In the genomic region with DNA sequence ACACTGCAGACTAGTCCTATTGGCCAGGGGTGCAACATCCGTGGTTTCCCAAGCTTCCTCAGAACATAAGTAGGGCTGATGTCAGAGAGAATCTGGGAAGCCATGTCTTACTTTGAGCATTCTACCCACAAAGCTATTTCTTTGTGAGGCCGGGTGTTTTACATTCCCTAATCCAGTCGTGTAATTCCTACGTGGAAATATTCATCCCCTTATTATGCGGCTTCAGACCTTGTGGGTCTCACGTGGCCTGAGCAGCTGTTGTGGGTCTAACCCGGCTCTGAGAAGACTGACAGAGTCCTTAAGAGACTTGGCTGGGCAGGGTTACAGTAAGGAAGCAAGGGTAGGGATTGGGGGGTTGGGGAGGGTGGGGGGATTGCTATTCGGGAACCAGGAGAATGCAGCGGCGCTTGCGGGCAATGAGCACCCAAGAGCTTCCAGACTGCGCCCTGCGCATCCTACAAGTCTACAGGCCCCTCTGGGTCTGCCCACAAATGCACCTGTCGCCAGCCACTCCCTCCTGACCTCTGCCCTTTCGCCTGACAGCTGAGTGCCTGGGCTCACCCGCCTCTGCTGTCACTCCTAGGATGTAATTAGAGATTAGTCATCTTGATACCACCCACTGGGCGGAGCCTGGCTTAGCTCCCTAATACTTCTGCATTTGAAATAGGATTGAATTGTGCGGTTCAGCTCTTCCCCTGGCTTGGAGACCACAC, we compare ENCODE assay signal across 8 mouse cellular contexts. TPM values are rescaled to one million over a fixed set of nuclear protein-coding genes. Genes with fewer than 3 reads are reported as not detected.
DNase-seq lines count a peak whose midpoint lies in the region; ATAC-seq and TF ChIP-seq lines count a peak whose summit lies in the region.

No protein-coding gene starts in this region.

- no peaks in the 10 kb centered on the region; the same call in 1 of the 2 replicates for H3K27me3 ChIP-seq in limb, embryonic 11.5 days (ENCODE audit: control insufficient read depth, insufficient read depth, low read length)
- peaks cover 10% of the 10 kb centered on the region for H3K27me3 ChIP-seq in limb, embryonic 10.5 days (ENCODE audit: low read depth, poor library complexity, severe bottlenecking)
- H3K27me3 ChIP-seq in embryonic facial prominence, embryonic 10.5 days (replicated peaks; ENCODE audit: low read depth, poor library complexity, severe bottlenecking): peaks cover 17% of the 10 kb centered on the region; the same call in 1 of the 2 replicates
- H3K27me3 ChIP-seq in hindbrain, embryonic 15.5 days: no peaks in the 10 kb centered on the region
- no peaks in the 10 kb centered on the region for H3K27me3 ChIP-seq in midbrain, embryonic 13.5 days
- no peaks in the 10 kb centered on the region for H3K27me3 ChIP-seq in thymus, adult 2 months (ENCODE audit: control insufficient read depth, insufficient read depth, low read length)

- WGBS in limb, embryonic 11.5 days: 27% methylated on average over 18 of the region's 18 CpGs
- 28% methylated on average over 18 of the region's 18 CpGs for WGBS in limb, embryonic 10.5 days
- whole genome bisulfite sequencing in embryonic facial prominence, embryonic 10.5 days: 23% methylated on average over 18 of the region's 18 CpGs
- WGBS in hindbrain, embryonic 15.5 days: 27% methylated on average over 18 of the region's 18 CpGs
- 12% methylated on average over 18 of the region's 18 CpGs for WGBS in midbrain, embryonic 13.5 days
- 42% methylated on average over 18 of the region's 18 CpGs for WGBS in thymus, adult 2 months

- no peaks in the 10 kb centered on the region for H3K9me3 ChIP-seq in limb, embryonic 11.5 days (ENCODE audit: control insufficient read depth, low read length)
- no peaks in the 10 kb centered on the region for H3K9me3 ChIP-seq in limb, embryonic 10.5 days (replicated peaks)
- peaks cover 4% of the 10 kb centered on the region; the same call in 1 of the 2 replicates for H3K9me3 ChIP-seq in embryonic facial prominence, embryonic 10.5 days
- peaks cover 2% of the 10 kb centered on the region; the same call in 1 of the 2 replicates for H3K9me3 ChIP-seq in hindbrain, embryonic 15.5 days
- H3K9me3 ChIP-seq in midbrain, embryonic 13.5 days: no peaks in the 10 kb centered on the region

- H3K4me3 ChIP-seq in limb, embryonic 11.5 days (ENCODE audit: low read depth, low read length): no peak overlapping the region
- no peak overlapping the region for H3K4me3 ChIP-seq in limb, embryonic 10.5 days
- no peak overlapping the region for H3K4me3 ChIP-seq in embryonic facial prominence, embryonic 10.5 days
- H3K4me3 ChIP-seq in hindbrain, embryonic 15.5 days: peak overlapping the region; percentile 14; the same call in 1 of the 2 replicates
- H3K4me3 ChIP-seq in midbrain, embryonic 13.5 days (replicated peaks): peak overlapping the region; percentile 10; the same call in 1 of the 2 replicates
- no peak overlapping the region for H3K4me3 ChIP-seq in thymus, adult 2 months (ENCODE audit: control insufficient read depth, insufficient read depth, low read length)

- TF ChIP-seq POLR2A in thymus, adult 2 months (IDR thresholded peaks at IDR 0.05; ENCODE audit: control insufficient read depth, extremely low read depth, insufficient read depth, low read length, poor library complexity): no peak

- H3K4me2 ChIP-seq in limb, embryonic 11.5 days (ENCODE audit: low read depth, severe bottlenecking): no peak overlapping the region
- peak overlapping the region; percentile 51 for H3K4me2 ChIP-seq in hindbrain, embryonic 15.5 days
- peak overlapping the region; percentile 50 for H3K4me2 ChIP-seq in midbrain, embryonic 13.5 days (replicated peaks)

- H3K36me3 ChIP-seq in limb, embryonic 11.5 days (ENCODE audit: control insufficient read depth, insufficient read depth, low read length): no peaks in the 10 kb centered on the region
- H3K36me3 ChIP-seq in limb, embryonic 10.5 days: no peaks in the 10 kb centered on the region
- H3K36me3 ChIP-seq in embryonic facial prominence, embryonic 10.5 days (replicated peaks): no peaks in the 10 kb centered on the region
- no peaks in the 10 kb centered on the region for H3K36me3 ChIP-seq in hindbrain, embryonic 15.5 days
- no peaks in the 10 kb centered on the region for H3K36me3 ChIP-seq in midbrain, embryonic 13.5 days
- H3K36me3 ChIP-seq in thymus, adult 2 months (ENCODE audit: control insufficient read depth, insufficient read depth, low read length): no peaks in the 10 kb centered on the region

- H3K4me1 ChIP-seq in limb, embryonic 11.5 days (ENCODE audit: control insufficient read depth, insufficient read depth, low read length): 0 out of 2 replicates have a peak, but pooled peaks cover 4% of the 10 kb centered on the region
- peaks cover 5% of the 10 kb centered on the region for H3K4me1 ChIP-seq in limb, embryonic 10.5 days
- H3K4me1 ChIP-seq in embryonic facial prominence, embryonic 10.5 days: peaks cover 9% of the 10 kb centered on the region
- H3K4me1 ChIP-seq in hindbrain, embryonic 15.5 days (replicated peaks): peaks cover 9% of the 10 kb centered on the region
- H3K4me1 ChIP-seq in midbrain, embryonic 13.5 days (replicated peaks): peaks cover 15% of the 10 kb centered on the region
- no peaks in the 10 kb centered on the region for H3K4me1 ChIP-seq in thymus, adult 2 months (replicated peaks; ENCODE audit: control insufficient read depth, insufficient read depth, low read length)

- no peak for TF ChIP-seq CTCF in thymus, adult 2 months (IDR thresholded peaks at IDR 0.05; ENCODE audit: borderline replicate concordance, control insufficient read depth, extremely low read depth, insufficient read depth, low read length, poor library complexity)

- no peak overlapping the region for H3K9ac ChIP-seq in limb, embryonic 11.5 days (ENCODE audit: low read length)
- H3K9ac ChIP-seq in hindbrain, embryonic 15.5 days: no peak overlapping the region
- H3K9ac ChIP-seq in midbrain, embryonic 13.5 days (replicated peaks): no peak overlapping the region; the same call in 1 of the 2 replicates

- no peak overlapping the region for H3K27ac ChIP-seq in limb, embryonic 11.5 days (replicated peaks; ENCODE audit: low read depth, low read length)
- H3K27ac ChIP-seq in limb, embryonic 10.5 days: no peak overlapping the region
- no peak overlapping the region for H3K27ac ChIP-seq in embryonic facial prominence, embryonic 10.5 days (replicated peaks)
- H3K27ac ChIP-seq in hindbrain, embryonic 15.5 days (replicated peaks): no peak overlapping the region
- no peak overlapping the region for H3K27ac ChIP-seq in midbrain, embryonic 13.5 days
- no peak overlapping the region for H3K27ac ChIP-seq in thymus, adult 2 months (ENCODE audit: control insufficient read depth, insufficient read depth, low read length)

- ATAC-seq in limb, embryonic 11.5 days (ENCODE audit: insufficient number of reproducible peaks, low FRiP score, low TSS enrichment, low read depth): peak; percentile 54; the same call in 1 of the 2 replicates
- ATAC-seq in hindbrain, embryonic 15.5 days (ENCODE audit: low FRiP score, low read depth): peak; percentile 74
- ATAC-seq in midbrain, embryonic 13.5 days: peak; percentile 91

- peak; percentile 38 for DNase-seq in limb, embryonic 11.5 days (ENCODE audit: low spot score)
- no peak for DNase-seq in limb, embryonic 10.5 days (ENCODE audit: low spot score)
- peak; percentile 58 for DNase-seq in embryonic facial prominence, embryonic 10.5 days (ENCODE audit: low spot score)
- DNase-seq in thymus, adult 2 months: no peak
- no peak for DNase-seq in cerebellum, adult 8-10 months
- no peak for DNase-seq in adipocyte (ENCODE audit: low spot score)

RNA-seq across cellular contexts. Expression of gene Dclk1, which starts 15.5 kb away (rescaled TPM):
- polyA plus RNA-seq in limb, embryonic 11.5 days (2014; fragmentation: Nextera tagmentation; extraction: Ambion mirVana): 28.6 and 34.1 TPM in 2 replicates
- polyA plus RNA-seq in limb, embryonic 10.5 days (2016; fragmentation: Nextera tagmentation; extraction: Ambion mirVana): 17.2 and 30.2 TPM in 2 replicates
- polyA plus RNA-seq in embryonic facial prominence, embryonic 10.5 days (2016; fragmentation: Nextera tagmentation; extraction: Ambion mirVana): 36.6 and 44.8 TPM in 2 replicates
- polyA plus RNA-seq in hindbrain, embryonic 15.5 days (2015; fragmentation: Nextera tagmentation; extraction: Ambion mirVana): 246 and 266 TPM in 2 replicates
- 238 and 242 TPM in 2 replicates for polyA plus RNA-seq in midbrain, embryonic 13.5 days (2015; fragmentation: Nextera tagmentation; extraction: Ambion mirVana)
- 1.6 and 1.9 TPM in 2 replicates for polyA plus RNA-seq in thymus, adult 2 months (2012; rRNA removed)

RNA-seq across cellular contexts. Expression of gene Sohlh2, which starts 44.8 kb away (rescaled TPM):
- not detected in 2 replicates for polyA plus RNA-seq in limb, embryonic 11.5 days (2014; fragmentation: Nextera tagmentation; extraction: Ambion mirVana)
- polyA plus RNA-seq in limb, embryonic 10.5 days (2016; fragmentation: Nextera tagmentation; extraction: Ambion mirVana): not detected in 2 replicates
- polyA plus RNA-seq in embryonic facial prominence, embryonic 10.5 days (2016; fragmentation: Nextera tagmentation; extraction: Ambion mirVana): not detected in 2 replicates
- polyA plus RNA-seq in hindbrain, embryonic 15.5 days (2015; fragmentation: Nextera tagmentation; extraction: Ambion mirVana): 0.10 and 0.12 TPM in 2 replicates
- not detected in 2 replicates for polyA plus RNA-seq in midbrain, embryonic 13.5 days (2015; fragmentation: Nextera tagmentation; extraction: Ambion mirVana)
- 0.15 TPM in 1 of 2 replicates, not detected in the other for polyA plus RNA-seq in thymus, adult 2 months (2012; rRNA removed)

Comparison
In these comparisons a context has a peak if more than half of its experiments do, and no peak if none do; other contexts are left out.
1. DNase-seq: peak in limb, embryonic 11.5 days (single experiment) and embryonic facial prominence, embryonic 10.5 days (single experiment); none in limb, embryonic 10.5 days (single experiment), thymus, adult 2 months (single experiment), cerebellum, adult 8-10 months (single experiment) and adipocyte (single experiment).
2. H3K4me3 ChIP-seq: peak in hindbrain, embryonic 15.5 days (single experiment) and midbrain, embryonic 13.5 days (single experiment); none in limb, embryonic 11.5 days (single experiment), limb, embryonic 10.5 days (single experiment), embryonic facial prominence, embryonic 10.5 days (single experiment) and thymus, adult 2 months (single experiment).
3. Peak in every context shown above with its lines, with median percentiles within 50 percentile points of each other: ATAC-seq.